Mouse (Mus musculus) stomach, embryonic 14.5 days (tissue): Measurements from ENCODE around the gene Gm49369. TPM values are rescaled to one million over a fixed set of nuclear protein-coding genes. Genes with fewer than 3 reads are reported as not detected.

ENCODE experiments used
- ATAC-seq: fragments of 200-750 bp; cut with Nextera tagmentation; 2 replicates; pipeline ENCODE4 v1.8.0; 2017; ENCODE audit warnings: low read depth, moderate TSS enrichment; ENCODE audit not compliant: insufficient number of reproducible peaks, insufficient read depth, low FRiP score
- H3K27ac ChIP-seq: fragments of 300-500 bp; sonication (generic); 2 replicates; pipeline ENCODE4 v1.5.1; 2014; ENCODE audit warnings: mild to moderate bottlenecking, low read length, moderate library complexity, mixed read lengths
- H3K27me3 ChIP-seq: fragments of 300-500 bp; sonication (generic); 2 replicates; pipeline ENCODE4 v1.6.1; 2014; ENCODE audit warnings: low read length, control low read depth, mixed read lengths; ENCODE audit not compliant: control insufficient read depth, insufficient read depth
- H3K36me3 ChIP-seq: fragments of 300-500 bp; sonication (generic); 2 replicates; pipeline ENCODE4 v1.6.1; 2014; ENCODE audit warnings: mild to moderate bottlenecking, control low read depth, low read length, moderate library complexity, mixed read lengths; ENCODE audit not compliant: control insufficient read depth, insufficient read depth
- H3K4me1 ChIP-seq: fragments of 300-500 bp; sonication (generic); 2 replicates; pipeline ENCODE4 v1.6.1; 2014; ENCODE audit warnings: low read length, control low read depth, mixed read lengths; ENCODE audit not compliant: control insufficient read depth, insufficient read depth
- H3K4me2 ChIP-seq: fragments of 300-500 bp; sonication (generic); replicated peaks from 2 replicates; pipeline ENCODE4 v1.6.1; 2014; ENCODE audit warnings: low read depth, low read length, control low read depth
- H3K4me3 ChIP-seq: fragments of 300-500 bp; sonication (generic); 2 replicates; pipeline ENCODE4 v1.5.1; 2014; ENCODE audit warnings: low read depth, low read length, control low read depth
- H3K9ac ChIP-seq: fragments of 300-500 bp; sonication (generic); replicated peaks from 2 replicates; pipeline ENCODE4 v1.6.1; 2014; ENCODE audit warnings: low read depth, mild to moderate bottlenecking, control low read depth, low read length, moderate library complexity, mixed read lengths
- H3K9me3 ChIP-seq: fragments of 300-500 bp; sonication (generic); 2 replicates; pipeline ENCODE4 v1.6.1; 2016; ENCODE audit warnings: low read depth, low read length, control low read depth; ENCODE audit not compliant: control insufficient read depth
- WGBS: fragments of 180-500 bp; shearing (Covaris S2); extraction: QIAGEN DNeasy Blood & Tissue Kit; methylation state at CpG from one replicate; pipeline ENCODE4 v1.1.7; 2014; 5-methylcytosine and 5-hydroxymethylcytosine counted together
- polyA plus RNA-seq: library from polyadenylated mRNA; unstranded; fragments of >200 nt; fragmentation: Nextera tagmentation; extraction: Ambion mirVana; gene quantifications from 2 replicates; pipeline ENCODE4 v1.2.1, GENCODE M21; 2014

The Gm49369 gene
- polyA plus RNA-seq, 1 experiment from 2014 or later: not detected

GRCm38 (mm10) chr7:142357566-142357965, 24.9 kb downstream of the Gm49369 start:
- 42% methylated on average over 3 of the region's 3 CpGs for WGBS
- H3K4me2 ChIP-seq: no peak overlapping the region
- no peak for ATAC-seq
- no peaks in the 10 kb centered on the region for H3K9me3 ChIP-seq
- H3K27me3 ChIP-seq: no peaks in the 10 kb centered on the region
- no peak overlapping the region for H3K4me3 ChIP-seq
- no peaks in the 10 kb centered on the region for H3K36me3 ChIP-seq
- H3K27ac ChIP-seq: no peak overlapping the region
- H3K4me1 ChIP-seq: peaks cover 6% of the 10 kb centered on the region; the same call in 1 of the 2 replicates
- H3K9ac ChIP-seq: no peak overlapping the region

DNA sequence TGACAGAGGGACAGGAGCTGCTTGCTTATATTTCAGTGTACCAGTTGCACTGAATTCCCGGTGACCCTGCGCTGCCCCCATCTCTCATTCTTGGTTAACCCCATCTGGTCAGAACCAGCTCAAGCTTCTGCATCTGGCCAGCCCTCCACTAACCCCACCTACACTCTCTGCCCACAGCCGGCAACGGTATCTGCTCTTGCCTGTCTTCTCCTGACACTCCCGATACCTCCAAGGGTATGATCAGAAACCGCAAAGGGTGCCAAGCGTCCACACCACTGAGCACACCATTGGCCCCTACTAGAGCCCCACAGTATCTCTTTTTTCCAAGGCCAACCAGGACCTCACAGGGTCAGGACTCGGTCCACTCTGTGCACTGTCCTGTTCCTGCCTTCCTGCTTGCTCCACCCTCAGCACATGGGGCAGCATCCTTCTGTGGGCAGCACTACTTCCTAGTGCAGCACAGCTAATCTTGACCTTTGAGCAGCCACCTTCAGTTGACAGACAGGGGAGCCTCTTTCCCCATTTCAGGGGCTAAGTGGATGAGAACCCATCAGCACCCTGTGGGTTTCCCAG, 27.7 kb downstream of the Gm49369 start:
- no peaks in the 10 kb centered on the region for H3K36me3 ChIP-seq
- 48% methylated on average over 8 of the region's 8 CpGs for WGBS
- no peak overlapping the region for H3K27ac ChIP-seq
- no peak overlapping the region for H3K4me2 ChIP-seq
- H3K9ac ChIP-seq: no peak overlapping the region
- H3K4me1 ChIP-seq: peaks cover 10% of the 10 kb centered on the region; the same call in 1 of the 2 replicates
- H3K9me3 ChIP-seq: no peaks in the 10 kb centered on the region
- no peak for ATAC-seq
- H3K4me3 ChIP-seq: no peak overlapping the region
- H3K27me3 ChIP-seq: no peaks in the 10 kb centered on the region

DNA sequence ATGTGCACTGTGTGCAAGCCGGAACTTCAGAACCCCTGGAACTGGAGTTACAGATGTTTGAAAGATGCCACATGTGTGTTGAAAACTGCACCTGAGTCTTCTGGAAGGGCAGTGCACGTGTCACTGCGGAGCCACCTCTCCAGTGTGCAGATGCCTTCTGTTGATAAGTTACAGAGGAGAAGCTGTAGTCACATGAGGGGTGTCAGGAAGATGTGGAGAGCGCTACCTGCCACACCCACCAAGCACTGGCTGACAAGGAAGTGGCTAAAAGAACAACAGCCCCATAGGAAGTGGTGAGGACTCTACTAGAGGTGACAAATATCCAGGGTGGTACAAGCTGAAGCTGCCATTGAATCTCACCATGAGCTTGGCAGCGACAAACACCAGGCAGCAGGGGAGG, 28.6 kb downstream of the Gm49369 start:
- Histone ChIP-seq H3K36me3 (no peaks in the 10 kb centered on the region), H3K27ac (no peak overlapping the region), H3K9ac (no peak overlapping the region), H3K9me3 (no peaks in the 10 kb centered on the region), H3K27me3 (no peaks in the 10 kb centered on the region), H3K4me2 (no peak overlapping the region), H3K4me3 (no peak overlapping the region), H3K4me1 (peaks cover 7% of the 10 kb centered on the region; the same call in 1 of the 2 replicates)
- no peak for ATAC-seq
- WGBS: 66% methylated on average over 5 of the region's 5 CpGs

GRCm38 (mm10) chr7:142351569-142351968, 30.9 kb downstream of the Gm49369 start:
- Histone ChIP-seq H3K4me2 (no peak overlapping the region), H3K27ac (0 out of 2 replicates have a peak overlapping the region, but pooled peaks have one; percentile 30), H3K27me3 (no peaks in the 10 kb centered on the region), H3K4me1 (0 out of 2 replicates have a peak, but pooled peaks cover 5% of the 10 kb centered on the region), H3K4me3 (no peak overlapping the region), H3K9ac (no peak overlapping the region), H3K36me3 (no peaks in the 10 kb centered on the region), H3K9me3 (no peaks in the 10 kb centered on the region)
- ATAC-seq: no peak
- WGBS: 55% methylated on average over 5 of the region's 5 CpGs

GRCm38 (mm10) chr7:142349308-142349961, 33.0 kb downstream of the Gm49369 start:
- H3K4me1 ChIP-seq: 0 out of 2 replicates have a peak, but pooled peaks cover 5% of the 10 kb centered on the region
- ATAC-seq: no peak

DNA sequence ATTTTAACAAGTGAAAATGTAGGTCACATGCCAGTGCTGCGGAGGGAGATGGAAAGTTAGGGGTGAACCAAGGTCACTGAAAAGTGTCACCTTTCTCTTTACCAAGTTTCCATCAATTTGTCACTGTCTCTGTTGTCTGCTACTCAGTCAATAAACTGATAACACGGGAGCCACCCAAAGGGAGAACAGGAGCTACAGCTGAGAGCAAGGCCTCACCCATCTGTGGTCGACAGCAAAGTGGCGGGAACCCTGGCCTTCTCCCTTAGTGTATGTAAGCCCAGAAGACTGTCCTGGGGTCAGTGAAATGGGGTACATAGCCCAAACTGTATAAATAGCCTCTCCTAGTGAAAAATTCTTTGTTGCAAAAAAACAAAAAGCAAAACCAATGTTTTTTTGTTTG, 34.9 kb downstream of the Gm49369 start:
- no peaks in the 10 kb centered on the region for H3K9me3 ChIP-seq
- 49% methylated on average over 4 of the region's 4 CpGs for WGBS
- H3K9ac ChIP-seq: no peak overlapping the region
- H3K27me3 ChIP-seq: no peaks in the 10 kb centered on the region
- no peak overlapping the region for H3K4me3 ChIP-seq
- no peak overlapping the region for H3K4me2 ChIP-seq
- no peaks in the 10 kb centered on the region for H3K36me3 ChIP-seq
- H3K4me1 ChIP-seq: 0 out of 2 replicates have a peak, but pooled peaks cover 4% of the 10 kb centered on the region
- no peak for ATAC-seq
- H3K27ac ChIP-seq: no peak overlapping the region

More at GRCm38 (mm10) chr7:142349308-142349961, 33.0 kb downstream of the Gm49369 start:
- Histone ChIP-seq H3K9ac (no peak overlapping the region), H3K27ac (no peak overlapping the region), H3K4me2 (no peak overlapping the region), H3K36me3 (no peaks in the 10 kb centered on the region), H3K9me3 (no peaks in the 10 kb centered on the region), H3K27me3 (no peaks in the 10 kb centered on the region), H3K4me3 (no peak overlapping the region)
- WGBS: 25% methylated on average over 9 of the region's 9 CpGs

DNA sequence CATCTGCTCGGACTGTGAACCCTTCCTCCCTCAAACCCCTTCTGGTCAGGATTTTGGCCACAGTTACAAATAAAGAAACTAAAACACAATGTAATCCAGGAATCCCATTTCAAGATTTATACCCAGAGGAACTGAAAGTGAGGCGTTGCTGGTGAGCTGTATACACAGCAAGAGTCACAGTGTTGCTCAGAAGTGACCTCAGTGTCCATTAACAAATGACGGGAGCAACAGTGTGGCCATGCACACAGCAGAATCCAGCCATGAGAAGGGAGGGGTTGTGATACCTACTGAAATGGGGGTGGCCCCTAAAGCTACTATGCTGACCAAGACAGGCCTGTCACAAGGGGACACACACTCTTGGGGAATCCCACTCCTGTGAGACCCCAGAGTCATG, 40.2 kb downstream of the Gm49369 start:
- no peak overlapping the region for H3K4me2 ChIP-seq
- no peak for ATAC-seq
- H3K27me3 ChIP-seq: no peaks in the 10 kb centered on the region
- H3K27ac ChIP-seq: peak overlapping the region; percentile 11; the same call in 1 of the 2 replicates
- no peak overlapping the region for H3K4me3 ChIP-seq
- no peaks in the 10 kb centered on the region for H3K9me3 ChIP-seq
- 65% methylated on average over 3 of the region's 3 CpGs for WGBS
- H3K9ac ChIP-seq: no peak overlapping the region
- H3K36me3 ChIP-seq: no peaks in the 10 kb centered on the region
- no peaks in the 10 kb centered on the region for H3K4me1 ChIP-seq

- 44% methylated on average over 10 of the region's 10 CpGs for WGBS
- peak overlapping the region; percentile 10; the same call in 1 of the 2 replicates for H3K27ac ChIP-seq
- ATAC-seq: peak; percentile 51; the same call in 1 of the 2 replicates
- no peaks in the 10 kb centered on the region for H3K27me3 ChIP-seq
- no peak overlapping the region for H3K4me2 ChIP-seq
- no peak overlapping the region for H3K4me3 ChIP-seq
- H3K36me3 ChIP-seq: no peaks in the 10 kb centered on the region
- no peaks in the 10 kb centered on the region for H3K9me3 ChIP-seq
- H3K9ac ChIP-seq: no peak overlapping the region
- no peaks in the 10 kb centered on the region for H3K4me1 ChIP-seq
Measured at GRCm38 (mm10) chr7:142341564-142342246, 40.8 kb downstream of the Gm49369 start.
